Mouse (Mus musculus): ENCODE measurements around the gene Narfl. TPM values are rescaled to one million over a fixed set of nuclear protein-coding genes. Genes with fewer than 3 reads are reported as not detected.
A peak's percentile ranks its signal among the peaks of the same experiment; 100 is the strongest.

The Narfl gene
- total and polyA plus RNA-seq, 3 experiments, result 30.6 to 34.3 TPM; not detected in 1

DNA sequence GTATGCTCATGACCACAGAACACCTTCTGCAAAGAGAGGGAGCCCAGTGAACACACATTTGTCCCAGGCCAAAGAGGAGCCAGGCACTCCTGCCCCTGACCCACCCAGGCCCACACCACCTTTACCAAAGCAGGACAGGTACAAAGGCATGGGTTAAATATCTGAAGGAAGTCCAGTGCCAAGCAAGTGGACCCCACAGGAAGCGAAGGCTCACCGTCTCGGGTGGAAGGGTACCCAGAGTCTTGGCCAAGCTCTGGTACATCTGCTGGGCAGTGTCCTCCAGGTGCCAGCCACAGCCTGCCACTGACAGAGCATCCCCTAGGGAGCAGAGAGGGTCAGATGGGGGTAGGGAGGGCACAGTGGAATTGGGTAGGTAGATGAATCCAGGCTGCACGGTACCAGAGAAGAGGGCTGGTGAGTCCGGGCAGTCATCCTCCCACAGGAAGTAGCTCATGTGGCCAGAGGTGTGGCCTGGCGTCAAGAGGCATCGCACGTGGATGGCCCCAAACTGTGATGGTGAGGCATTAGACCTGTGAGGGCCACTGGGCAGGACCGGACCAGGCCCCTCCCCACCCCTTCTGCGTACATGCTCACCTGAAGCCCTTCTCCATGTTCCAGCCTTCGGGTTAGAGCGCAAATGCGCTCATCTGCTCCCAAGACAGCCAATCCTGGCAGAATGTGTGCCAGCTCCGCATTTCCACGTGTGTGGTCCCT lies 10.4 kb downstream of the Narfl start:
- Histone ChIP-seq H3K36me3 (ENCODE audit: control insufficient read depth in 1 of 2, insufficient read depth in 2 of 2, low read length in 2 of 2) (peaks cover 0 to 2% of the 10 kb centered on the region in 2 experiments; a peak in 2 of 4 replicates), H3K9ac (ENCODE audit: control insufficient read depth, low read depth, low read length, poor library complexity, severe bottlenecking) (peak overlapping the region; percentile 60; the same call in 1 of the 2 replicates), H3K27ac (ENCODE audit: control insufficient read depth, low read depth, low read length) (no peak overlapping the region), H3K4me3 (ENCODE audit: control insufficient read depth in 1 of 2, insufficient read depth in 1 of 2, low read depth in 2 of 2, low read length in 2 of 2) (no peak overlapping the region; a peak in 1 of 4 replicates), H3K79me2 (ENCODE audit: control insufficient read depth, insufficient read depth, low read length, poor library complexity) (no peaks in the 10 kb centered on the region), H3K27me3 (ENCODE audit: control insufficient read depth in 1 of 2, insufficient read depth in 2 of 2, low read length in 2 of 2) (no peaks in the 10 kb centered on the region), H3K9me3 (replicated peaks; ENCODE audit: insufficient read depth, low read length) (no peaks in the 10 kb centered on the region), H3K4me1 (ENCODE audit: control insufficient read depth in 1 of 2, insufficient read depth in 2 of 2, low read length in 2 of 2) (no peaks in the 10 kb centered on the region)
- TF ChIP-seq MYB (IDR thresholded peaks at IDR 0.05; ENCODE audit: low read depth, low read length) (no peak), ZMIZ1 (IDR thresholded peaks at IDR 0.05; ENCODE audit: low read depth, low read length) (no peak), ZC3H11A (IDR thresholded peaks at IDR 0.05; ENCODE audit: low read depth, low read length) (no peak), POLR2AphosphoS5 (IDR thresholded peaks at IDR 0.05; ENCODE audit: borderline replicate concordance, low read depth, low read length) (no peak), E2F4 (IDR thresholded peaks at IDR 0.05; ENCODE audit: borderline replicate concordance, low read depth, low read length) (no peak), MAZ (IDR thresholded peaks at IDR 0.05; ENCODE audit: low read depth, low read length) (no peak), SMC3 (IDR thresholded peaks at IDR 0.05; ENCODE audit: low read depth, low read length) (no peak), TAL1 (IDR thresholded peaks at IDR 0.05; ENCODE audit: low read length) (no peak), ZNF384 (IDR thresholded peaks at IDR 0.05; ENCODE audit: low read depth, low read length) (no peak), ELF1 (IDR thresholded peaks at IDR 0.05; ENCODE audit: low read depth, low read length) (no peak), MAX (IDR thresholded peaks at IDR 0.05; ENCODE audit: low read length) (no peak), MXI1 (IDR thresholded peaks at IDR 0.05; ENCODE audit: low read depth, low read length) (no peak), MEF2A (IDR thresholded peaks at IDR 0.05; ENCODE audit: extremely low read depth, insufficient replicate concordance, low read depth, low read length, poor library complexity, severe bottlenecking) (no peak)
- no peak for DNase-seq (ENCODE audit: low read depth, low spot score)

DNA sequence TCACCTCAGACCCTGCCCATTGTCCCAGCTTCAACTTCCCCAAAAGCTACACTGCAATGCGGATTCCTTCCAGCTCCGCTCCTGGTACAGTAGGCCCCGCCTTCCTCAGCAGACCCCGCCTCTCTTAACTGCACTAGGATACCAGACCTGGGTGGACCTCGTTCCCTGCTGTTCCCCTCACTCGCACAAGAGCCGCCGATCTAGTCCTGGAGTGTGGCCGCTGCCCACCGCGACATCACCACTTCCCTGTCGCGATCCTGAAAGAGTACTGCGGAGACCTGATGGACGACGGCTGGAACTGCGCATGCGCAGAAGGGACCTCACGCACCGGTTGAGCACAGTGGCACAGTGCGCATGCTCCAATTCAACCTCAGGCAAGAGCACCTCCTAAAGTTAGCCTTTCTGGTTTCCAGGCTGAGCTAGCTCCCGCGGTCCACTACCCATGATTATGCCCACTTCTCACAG lies 11.7 kb downstream of the Narfl start, which contains the start of gene Haghl:
Haghl (minus strand) TSS at position 393 of the 465 bp plus-strand sequence.
- TF ChIP-seq MAX (IDR thresholded peaks at IDR 0.05; ENCODE audit: low read length) (peak; percentile 41; the same call in 1 of the 2 replicates), SIN3A (IDR thresholded peaks at IDR 0.05; ENCODE audit: low read length) (0 out of 2 replicates have a peak, but pooled peaks have one; percentile 29), POLR2A (IDR thresholded peaks at IDR 0.05; ENCODE audit: control insufficient read depth in 1 of 2, insufficient read depth in 1 of 2, low read depth in 1 of 2, low read length in 2 of 2, poor library complexity in 1 of 2) (peak; percentile 50 to 86; a peak in 3 of 4 replicates), HCFC1 (IDR thresholded peaks at IDR 0.05; ENCODE audit: low read depth, low read length) (peak; percentile 69), MYC (IDR thresholded peaks at IDR 0.05; ENCODE audit: low read depth, low read length) (no peak), GABPA (IDR thresholded peaks at IDR 0.05; ENCODE audit: low read depth, low read length) (no peak), TCF12 (IDR thresholded peaks at IDR 0.05; ENCODE audit: low read depth, low read length) (peak; percentile 21; the same call in 1 of the 2 replicates), TBP (IDR thresholded peaks at IDR 0.05; ENCODE audit: low read depth, low read length) (peak; percentile 55; the same call in 1 of the 2 replicates), ZMIZ1 (IDR thresholded peaks at IDR 0.05; ENCODE audit: low read depth, low read length) (peak; percentile 67; the same call in 1 of the 2 replicates), POLR2AphosphoS2 (IDR thresholded peaks at IDR 0.05; ENCODE audit: low read length) (peak; percentile 86), NELFE (IDR thresholded peaks at IDR 0.05; ENCODE audit: low read depth, low read length) (peak; percentile 85), USF1 (IDR thresholded peaks at IDR 0.05; ENCODE audit: low read depth, low read length) (no peak), NRF1 (IDR thresholded peaks at IDR 0.05; ENCODE audit: insufficient read depth, low read depth, low read length, poor library complexity, severe bottlenecking) (peak; percentile 96)
- H3K4me3 ChIP-seq (ENCODE audit: control insufficient read depth in 1 of 2, insufficient read depth in 1 of 2, low read depth in 2 of 2, low read length in 2 of 2), result peak within 1 kb of the TSS; percentile 66 to 91
- H3K36me3 ChIP-seq (ENCODE audit: control insufficient read depth in 1 of 2, insufficient read depth in 2 of 2, low read length in 2 of 2), result peaks cover 0 to 2% of the 10 kb centered on the region in 2 experiments; a peak in 2 of 4 replicates
- peak within 1 kb of the TSS; percentile 60 for H3K9ac ChIP-seq (ENCODE audit: control insufficient read depth, low read depth, low read length, poor library complexity, severe bottlenecking)
- H3K9me3 ChIP-seq (replicated peaks; ENCODE audit: insufficient read depth, low read length), result no peaks in the 10 kb centered on the region
- peak; percentile 98 for DNase-seq (ENCODE audit: low read depth, low spot score)
- H3K79me2 ChIP-seq (ENCODE audit: control insufficient read depth, insufficient read depth, low read length, poor library complexity), result no peaks in the 10 kb centered on the region
- no peaks in the 10 kb centered on the region for H3K4me1 ChIP-seq (ENCODE audit: control insufficient read depth in 1 of 2, insufficient read depth in 2 of 2, low read length in 2 of 2)
- peak within 1 kb of the TSS; percentile 58 for H3K27ac ChIP-seq (ENCODE audit: control insufficient read depth, low read depth, low read length)
- H3K27me3 ChIP-seq (ENCODE audit: control insufficient read depth in 1 of 2, insufficient read depth in 2 of 2, low read length in 2 of 2), result no peaks in the 10 kb centered on the region
